ENCODE assay signal across 14 mouse cellular contexts in the genomic region with DNA sequence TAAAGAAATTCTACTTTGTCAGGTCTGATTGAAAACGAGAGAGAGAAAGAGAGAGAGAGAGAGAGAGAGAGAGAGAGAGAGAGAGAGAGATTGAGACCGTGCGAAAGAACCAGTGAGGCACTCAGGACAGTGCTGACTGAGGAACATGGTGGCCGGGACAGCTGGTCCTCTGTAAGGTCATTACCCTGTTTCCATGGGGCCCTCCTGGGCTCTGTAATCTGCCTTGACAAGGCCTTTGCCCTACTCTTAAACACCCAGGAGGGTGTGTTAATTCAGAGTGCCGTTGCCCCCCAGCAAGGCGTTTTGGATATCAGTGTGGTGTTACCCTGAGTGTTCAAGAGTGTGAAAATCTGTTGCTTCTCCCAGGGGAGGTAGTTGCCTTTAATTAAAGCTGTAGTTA.
A peak's percentile ranks its signal among the peaks of the same experiment; 100 is the strongest.
DNase-seq lines count a peak whose midpoint lies in the region; ATAC-seq and TF ChIP-seq lines count a peak whose summit lies in the region.
"Had no signal": no experiment of that assay in that cellular context is flagged by ENCODE, and none has a peak within 500 bp of the region (broad histone marks: within the 10 kb centered on the region; RNA-seq: fewer than 3 reads in every experiment).

No protein-coding gene starts in this region.

- DNase-seq in forebrain, embryonic 10.5 days (ENCODE audit: extremely low spot score, low spot score): no peak
- no peak for DNase-seq in hindbrain, embryonic 11.5 days (ENCODE audit: low spot score)
- peak; percentile 43 for DNase-seq in brain, embryonic 14.5 days (ENCODE audit: low read depth)
- no peak for DNase-seq in adrenal gland, adult (ENCODE audit: inconsistent age in 2 of 2, low spot score in 1 of 2)
- DNase-seq: adrenal gland, adult 2 months; liver, embryonic 13.5 days; right cerebral cortex, postnatal 25 days had no signal

- no peaks in the 10 kb centered on the region; the same call in 1 of the 2 replicates for H3K27me3 ChIP-seq in forebrain, embryonic 10.5 days (ENCODE audit: poor library complexity, severe bottlenecking)
- H3K27me3 ChIP-seq in forebrain, embryonic 16.5 days (replicated peaks; ENCODE audit: control insufficient read depth, insufficient read depth, low read length): no peaks in the 10 kb centered on the region
- H3K27me3 ChIP-seq in hindbrain, embryonic 13.5 days: no peaks in the 10 kb centered on the region
- no peaks in the 10 kb centered on the region for H3K27me3 ChIP-seq in hindbrain, embryonic 11.5 days (ENCODE audit: control insufficient read depth, insufficient read depth, low read length)
- no peaks in the 10 kb centered on the region for H3K27me3 ChIP-seq in intestine, postnatal 0 days (replicated peaks; ENCODE audit: control insufficient read depth, insufficient read depth, low read length)
- H3K27me3 ChIP-seq: CH12.LX; liver, embryonic 13.5 days; neural tube, embryonic 13.5 days had no signal

- peak overlapping the region; percentile 75 for H3K27ac ChIP-seq in forebrain, embryonic 10.5 days
- no peak overlapping the region for H3K27ac ChIP-seq in forebrain, embryonic 16.5 days (ENCODE audit: low read length)
- H3K27ac ChIP-seq in hindbrain, embryonic 13.5 days: no peak overlapping the region
- H3K27ac ChIP-seq in hindbrain, embryonic 11.5 days (ENCODE audit: low read depth, low read length): no peak overlapping the region
- H3K27ac ChIP-seq in intestine, postnatal 0 days (ENCODE audit: low read depth, low read length): no peak overlapping the region
- H3K27ac ChIP-seq: hindbrain, postnatal 0 days; liver, embryonic 13.5 days; neural tube, embryonic 13.5 days had no signal

- no peak for TF ChIP-seq CTCF in brain, embryonic 14.5 days (IDR thresholded peaks at IDR 0.05; ENCODE audit: borderline replicate concordance, extremely low read depth, insufficient read depth, insufficient read length)
- no peak for TF ChIP-seq CTCF in intestine, postnatal 0 days (IDR thresholded peaks at IDR 0.05; ENCODE audit: low read depth)

- H3K9ac ChIP-seq in forebrain, embryonic 16.5 days (replicated peaks; ENCODE audit: low read depth, low read length): no peak overlapping the region
- H3K9ac ChIP-seq in hindbrain, embryonic 13.5 days: no peak overlapping the region
- no peak overlapping the region for H3K9ac ChIP-seq in hindbrain, embryonic 11.5 days (ENCODE audit: low read depth, low read length)
- no peak overlapping the region for H3K9ac ChIP-seq in intestine, postnatal 0 days (ENCODE audit: low read depth, low read length)
- H3K9ac ChIP-seq: liver, embryonic 13.5 days; neural tube, embryonic 13.5 days had no signal

- no peak overlapping the region for H3K4me3 ChIP-seq in forebrain, embryonic 10.5 days
- no peak overlapping the region for H3K4me3 ChIP-seq in forebrain, embryonic 16.5 days (replicated peaks; ENCODE audit: low read length)
- no peak overlapping the region for H3K4me3 ChIP-seq in hindbrain, embryonic 13.5 days
- no peak overlapping the region for H3K4me3 ChIP-seq in hindbrain, embryonic 11.5 days (ENCODE audit: low read depth, low read length)
- no peak overlapping the region for H3K4me3 ChIP-seq in intestine, postnatal 0 days (ENCODE audit: low read depth, low read length)
- H3K4me3 ChIP-seq: liver, embryonic 13.5 days; neural tube, embryonic 13.5 days had no signal

- peaks cover 76% of the 10 kb centered on the region for H3K4me1 ChIP-seq in forebrain, embryonic 10.5 days
- peaks cover 25% of the 10 kb centered on the region for H3K4me1 ChIP-seq in forebrain, embryonic 16.5 days (replicated peaks; ENCODE audit: control insufficient read depth, insufficient read depth, low read length)
- H3K4me1 ChIP-seq in hindbrain, embryonic 13.5 days (replicated peaks): peaks cover 43% of the 10 kb centered on the region
- peaks cover 12% of the 10 kb centered on the region; the same call in 1 of the 2 replicates for H3K4me1 ChIP-seq in hindbrain, embryonic 11.5 days (replicated peaks; ENCODE audit: control insufficient read depth, insufficient read depth, low read length)
- peaks cover 18% of the 10 kb centered on the region for H3K4me1 ChIP-seq in intestine, postnatal 0 days (replicated peaks; ENCODE audit: control insufficient read depth, insufficient read depth, low read length)

- H3K9me3 ChIP-seq in forebrain, embryonic 10.5 days: no peaks in the 10 kb centered on the region
- H3K9me3 ChIP-seq in forebrain, embryonic 16.5 days (ENCODE audit: control insufficient read depth, low read length): no peaks in the 10 kb centered on the region
- H3K9me3 ChIP-seq in hindbrain, embryonic 13.5 days: no peaks in the 10 kb centered on the region
- H3K9me3 ChIP-seq in hindbrain, embryonic 11.5 days (ENCODE audit: control insufficient read depth, low read length): no peaks in the 10 kb centered on the region
- H3K9me3 ChIP-seq in intestine, postnatal 0 days (ENCODE audit: control insufficient read depth): no peaks in the 10 kb centered on the region
- H3K9me3 ChIP-seq: liver, embryonic 13.5 days; neural tube, embryonic 13.5 days had no signal

- no peak overlapping the region for H3K4me2 ChIP-seq in forebrain, embryonic 16.5 days (ENCODE audit: low read length)
- no peak overlapping the region for H3K4me2 ChIP-seq in hindbrain, embryonic 13.5 days
- no peak overlapping the region for H3K4me2 ChIP-seq in hindbrain, embryonic 11.5 days (replicated peaks; ENCODE audit: low read depth, low read length)
- no peak overlapping the region; the same call in 1 of the 2 replicates for H3K4me2 ChIP-seq in intestine, postnatal 0 days (replicated peaks; ENCODE audit: low read depth)
- H3K4me2 ChIP-seq: liver, embryonic 13.5 days; neural tube, embryonic 13.5 days had no signal

- ATAC-seq in forebrain, embryonic 16.5 days: no peak
- 0 out of 2 replicates have a peak, but pooled peaks have one; percentile 27 for ATAC-seq in hindbrain, embryonic 13.5 days (ENCODE audit: low FRiP score)
- ATAC-seq in hindbrain, embryonic 11.5 days (ENCODE audit: low FRiP score): no peak
- ATAC-seq in intestine, postnatal 0 days: peak; percentile 60; the same call in 1 of the 2 replicates
- ATAC-seq: hindbrain, postnatal 0 days; lung, postnatal 0 days had no signal

- 23% methylated on average over 6 of the region's 6 CpGs for WGBS in forebrain, embryonic 10.5 days
- 26% methylated on average over 6 of the region's 6 CpGs for WGBS in forebrain, embryonic 16.5 days
- 30% methylated on average over 6 of the region's 6 CpGs for WGBS in hindbrain, embryonic 13.5 days
- 22% methylated on average over 6 of the region's 6 CpGs for WGBS in hindbrain, embryonic 11.5 days
- WGBS in intestine, postnatal 0 days: 43% methylated on average over 6 of the region's 6 CpGs

- TF ChIP-seq POLR2A in brain, embryonic 14.5 days (IDR thresholded peaks at IDR 0.05; ENCODE audit: borderline replicate concordance, extremely low read depth, insufficient read depth, insufficient read length, poor library complexity, severe bottlenecking): no peak

- H3K36me3 ChIP-seq in forebrain, embryonic 10.5 days (replicated peaks): peaks cover 19% of the 10 kb centered on the region
- H3K36me3 ChIP-seq in forebrain, embryonic 16.5 days (ENCODE audit: control insufficient read depth, insufficient read depth): no peaks in the 10 kb centered on the region
- peaks cover 4% of the 10 kb centered on the region; the same call in 1 of the 2 replicates for H3K36me3 ChIP-seq in hindbrain, embryonic 13.5 days
- H3K36me3 ChIP-seq in hindbrain, embryonic 11.5 days (ENCODE audit: control insufficient read depth, insufficient read depth, low read length): no peaks in the 10 kb centered on the region
- peaks cover 11% of the 10 kb centered on the region for H3K36me3 ChIP-seq in intestine, postnatal 0 days (ENCODE audit: control insufficient read depth, insufficient read depth)

Comparison
In these comparisons a context has a peak if more than half of its experiments do, and no peak if none do; other contexts are left out.
1. ATAC-seq: peak in hindbrain, embryonic 13.5 days (single experiment) and intestine, postnatal 0 days (single experiment); none in forebrain, embryonic 16.5 days (single experiment) and hindbrain, embryonic 11.5 days (single experiment).